ENCODE assay signal across 7 mouse cellular contexts in genomic region chr12:70968141-70968790, GRCm38 (mm10). TPM values are rescaled to one million over a fixed set of nuclear protein-coding genes. Genes with fewer than 3 reads are reported as not detected.
DNase-seq lines count a peak whose midpoint lies in the region; ATAC-seq and TF ChIP-seq lines count a peak whose summit lies in the region.

No protein-coding gene starts in this region.

- H3K4me3 ChIP-seq in midbrain, embryonic 11.5 days (ENCODE audit: low read depth, low read length), result peak overlapping the region; percentile 52
- peak overlapping the region; percentile 74 for H3K4me3 ChIP-seq in small intestine, adult 2 months (ENCODE audit: low read depth, low read length)

- no peak; the same call in 1 of the 2 replicates for TF ChIP-seq POLR2A in small intestine, adult 2 months (IDR thresholded peaks at IDR 0.05; ENCODE audit: low read depth, low read length)

- peak overlapping the region; percentile 72 for H3K9ac ChIP-seq in midbrain, embryonic 11.5 days (ENCODE audit: low read length)

- DNase-seq in adrenal gland, adult 2 months, result peak; percentile 89
- DNase-seq in embryo, embryonic 11.5 days (ENCODE audit: low read depth, low spot score), result peak; percentile 76
- peak; percentile 66 to 79 for DNase-seq in gastrocnemius, postnatal 4 days (ENCODE audit: low spot score in 2 of 2)
- peak; percentile 84 for DNase-seq in kidney, adult 11 months
- DNase-seq in left cerebral cortex, postnatal 4 days, result peak; percentile 82
- DNase-seq in midbrain, embryonic 11.5 days (ENCODE audit: low spot score, missing footprints), result peak; percentile 98

- H3K9me3 ChIP-seq in midbrain, embryonic 11.5 days (ENCODE audit: control insufficient read depth, low read length), result no peaks in the 10 kb centered on the region

- H3K27me3 ChIP-seq in midbrain, embryonic 11.5 days (ENCODE audit: control insufficient read depth, insufficient read depth, low read length), result no peaks in the 10 kb centered on the region
- no peaks in the 10 kb centered on the region for H3K27me3 ChIP-seq in small intestine, adult 2 months (ENCODE audit: control insufficient read depth, insufficient read depth, low read length)

- intact Hi-C loops in left cerebral cortex, postnatal 4 days (cut with DNase I), result no loop called here

- H3K27ac ChIP-seq in midbrain, embryonic 11.5 days (ENCODE audit: low read depth, low read length), result peak overlapping the region; percentile 62
- peak overlapping the region; percentile 97 for H3K27ac ChIP-seq in small intestine, adult 2 months (ENCODE audit: insufficient read depth, low read depth, low read length)

- WGBS in midbrain, embryonic 11.5 days, result under 1% methylated on average over 35 of the region's 35 CpGs
- WGBS in small intestine, adult 2 months, result under 1% methylated on average over 35 of the region's 35 CpGs

- H3K4me2 ChIP-seq in midbrain, embryonic 11.5 days, result peak overlapping the region; percentile 52

- H3K4me1 ChIP-seq in midbrain, embryonic 11.5 days (ENCODE audit: control insufficient read depth, insufficient read depth, low read length), result peaks cover 2% of the 10 kb centered on the region; the same call in 1 of the 2 replicates
- H3K4me1 ChIP-seq in small intestine, adult 2 months (ENCODE audit: control insufficient read depth, insufficient read depth, insufficient read length, low read length), result no peaks in the 10 kb centered on the region

- TF ChIP-seq CTCF in small intestine, adult 2 months (IDR thresholded peaks at IDR 0.05; ENCODE audit: extremely low read depth, insufficient read length, insufficient replicate concordance, low read depth, low read length), result peak; percentile 67; the same call in 1 of the 2 replicates

- H3K36me3 ChIP-seq in midbrain, embryonic 11.5 days (ENCODE audit: control insufficient read depth, insufficient read depth, low read length), result peaks cover 3% of the 10 kb centered on the region; the same call in 1 of the 2 replicates
- peaks cover 1% of the 10 kb centered on the region; the same call in 1 of the 2 replicates for H3K36me3 ChIP-seq in small intestine, adult 2 months (ENCODE audit: control insufficient read depth, insufficient read depth, low read length)

- ATAC-seq in midbrain, embryonic 11.5 days (ENCODE audit: low FRiP score), result peak; percentile 84

RNA-seq across cellular contexts. Expression of gene Psma3, which starts 6.2 kb away (rescaled TPM):
- 100 to 1,000 TPM; 369 to 448 TPM for total RNA-seq in adrenal gland, adult 2 months (2021)
- polyA plus RNA-seq in adrenal gland, adult 2 months (2012; rRNA removed), result 6.2 and 6.8 TPM in 2 replicates
- 100 to 1,000 TPM; 344 to 430 TPM for total RNA-seq in gastrocnemius, postnatal 4 days (2021)
- total RNA-seq in left cerebral cortex, postnatal 4 days (2021), result 100 to 1,000 TPM; 272 to 286 TPM
- 654 and 676 TPM in 2 replicates for polyA plus RNA-seq in midbrain, embryonic 11.5 days (2014; fragmentation: Nextera tagmentation; extraction: Ambion mirVana)
- polyA plus RNA-seq in small intestine, adult 2 months (2012; rRNA removed), result 4.4 and 7.1 TPM in 2 replicates

RNA-seq across cellular contexts. Expression of gene Actr10, which starts 30.6 kb away (rescaled TPM):
- 100 to 1,000 TPM; 192 to 229 TPM for total RNA-seq in adrenal gland, adult 2 months (2021)
- 7.4 and 11.1 TPM in 2 replicates for polyA plus RNA-seq in adrenal gland, adult 2 months (2012; rRNA removed)
- 100 to 1,000 TPM; 134 to 135 TPM for total RNA-seq in gastrocnemius, postnatal 4 days (2021)
- 100 to 1,000 TPM; 182 to 192 TPM for total RNA-seq in left cerebral cortex, postnatal 4 days (2021)
- polyA plus RNA-seq in midbrain, embryonic 11.5 days (2014; fragmentation: Nextera tagmentation; extraction: Ambion mirVana), result 275 and 291 TPM in 2 replicates
- polyA plus RNA-seq in small intestine, adult 2 months (2012; rRNA removed), result 2.9 and 6.4 TPM in 2 replicates

RNA-seq across cellular contexts. Expression of gene Arid4a, which starts 47.5 kb away (rescaled TPM):
- total RNA-seq in adrenal gland, adult 2 months (2021), result 10 to 100 TPM; 19.0 to 20.1 TPM
- polyA plus RNA-seq in adrenal gland, adult 2 months (2012; rRNA removed), result 1.7 and 1.8 TPM in 2 replicates
- total RNA-seq in gastrocnemius, postnatal 4 days (2021), result 10 to 100 TPM; 14.6 to 15.0 TPM
- 10 to 100 TPM; 36.1 to 38.4 TPM for total RNA-seq in left cerebral cortex, postnatal 4 days (2021)
- 34.5 and 35.2 TPM in 2 replicates for polyA plus RNA-seq in midbrain, embryonic 11.5 days (2014; fragmentation: Nextera tagmentation; extraction: Ambion mirVana)
- polyA plus RNA-seq in small intestine, adult 2 months (2012; rRNA removed), result 2.3 and 2.4 TPM in 2 replicates

Comparison
In these comparisons a context has a peak if more than half of its experiments do, and no peak if none do; other contexts are left out.
1. Peak in every context shown above with its lines: DNase-seq, ATAC-seq, H3K4me3 ChIP-seq and H3K27ac ChIP-seq.